Mouse (Mus musculus) kidney, postnatal 4 days (tissue): ENCODE results near the gene Chrna5.
A peak's percentile ranks its signal among the peaks of the same experiment; 100 is the strongest.

Experiments
- DNase-seq, 2 experiments: peaks; one replicate each; pipeline ENCODE4 v3.0.0; 2021; ENCODE audit warnings: mixed read lengths in 2 of 2

Gene Chrna5

DNA sequence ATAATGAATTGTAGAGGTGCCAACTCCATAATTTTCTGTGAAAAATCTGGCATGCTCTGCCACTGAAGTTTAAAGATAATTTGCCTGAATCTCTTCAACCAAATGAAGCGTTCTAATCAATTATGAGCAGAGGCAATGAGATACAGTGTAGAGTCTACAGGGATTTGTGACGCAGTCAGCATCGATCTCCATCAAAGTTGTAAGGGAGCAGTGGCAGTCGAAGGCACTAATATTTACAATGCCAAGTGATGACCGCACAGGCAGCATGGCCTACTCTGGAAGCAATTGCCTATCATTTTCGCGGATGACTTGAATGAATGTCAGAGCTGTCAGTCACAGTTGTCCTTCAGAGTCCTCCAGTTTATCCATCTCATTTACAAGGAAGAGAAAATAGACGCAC lies at the start of gene Chrna5:
Gene Chrna5 (plus strand): TSS at position 207 of the 400 bp plus-strand sequence.
- DNase-seq, result no peak

DNA sequence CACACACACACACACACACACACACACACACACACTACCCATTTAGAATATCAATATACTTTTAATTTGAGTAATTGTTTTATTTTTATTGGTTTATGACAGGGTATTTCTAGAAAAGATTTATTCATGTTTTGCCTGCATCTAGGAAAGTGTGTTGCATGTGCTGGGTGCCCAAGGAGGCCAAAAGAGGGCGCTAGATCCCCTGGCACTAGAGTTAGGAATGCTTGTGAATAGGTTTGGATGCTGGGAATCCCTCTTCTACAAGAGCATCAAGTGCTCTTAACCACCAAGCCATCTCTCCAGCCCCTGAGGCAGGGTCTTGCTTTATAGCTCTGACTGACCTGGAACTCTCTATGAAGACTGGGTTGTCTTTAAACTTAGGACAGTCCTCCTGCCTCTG lies 48.9 kb upstream of the Chrna5 start:
- DNase-seq, result peak; percentile 10 to 22

DNA sequence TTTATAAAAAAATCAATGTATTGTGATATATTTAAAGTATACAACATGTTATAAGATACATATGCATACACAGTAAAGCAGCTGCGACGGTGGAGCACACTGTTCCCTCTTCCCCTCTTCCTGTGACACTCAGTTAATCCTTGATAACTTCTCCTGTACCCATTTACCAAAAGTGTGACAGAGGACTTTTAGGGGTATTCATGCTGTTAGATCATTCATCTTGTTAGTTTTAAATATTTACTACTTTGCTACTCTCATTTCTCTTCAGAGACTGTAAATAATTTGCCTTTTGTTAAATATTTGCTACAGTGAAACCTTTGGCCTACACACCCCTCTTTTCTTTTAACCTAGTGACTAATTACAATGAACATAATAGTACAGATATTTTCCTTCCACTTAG lies 48.3 kb upstream of the Chrna5 start:
- no peak for DNase-seq

DNA sequence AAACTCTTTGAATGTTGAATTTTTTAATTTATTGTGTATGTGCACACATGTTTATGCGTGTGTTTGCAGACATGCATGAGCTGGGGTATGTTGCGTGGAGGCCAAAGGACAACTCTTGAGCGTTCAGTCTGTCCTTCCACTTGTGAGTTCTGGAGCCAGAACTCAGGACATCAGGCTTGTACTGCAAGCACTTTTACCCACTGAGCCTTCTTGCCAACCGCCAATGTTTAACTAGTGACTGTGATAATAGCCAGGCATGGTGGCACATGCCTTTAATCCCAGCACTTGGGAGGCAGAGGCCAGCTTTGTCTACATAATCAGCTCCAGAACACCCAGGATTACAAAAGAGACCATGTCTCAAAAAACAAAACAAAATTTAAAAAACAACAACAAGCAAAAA lies 38.6 kb upstream of the Chrna5 start:
- no peak for DNase-seq

DNA sequence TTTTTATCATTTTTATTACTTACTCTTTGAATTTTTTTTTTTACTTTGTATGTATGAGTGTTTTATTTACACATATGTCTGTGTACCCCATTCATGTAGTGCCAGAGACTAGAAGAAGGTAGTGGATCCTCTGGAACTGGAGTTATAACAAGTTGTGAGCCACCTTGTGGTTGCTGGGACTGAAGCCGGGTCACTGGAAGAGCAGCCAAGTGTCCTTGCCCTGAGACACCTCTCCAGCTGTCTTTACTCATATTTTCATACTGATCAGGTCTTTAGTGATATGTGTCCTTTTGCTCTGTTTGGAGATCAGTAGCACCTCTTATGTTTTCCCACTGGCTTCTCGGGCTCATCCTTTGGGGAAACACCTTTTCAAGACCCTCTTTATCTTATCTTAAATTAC lies 36.2 kb upstream of the Chrna5 start:
- no peak for DNase-seq

DNA sequence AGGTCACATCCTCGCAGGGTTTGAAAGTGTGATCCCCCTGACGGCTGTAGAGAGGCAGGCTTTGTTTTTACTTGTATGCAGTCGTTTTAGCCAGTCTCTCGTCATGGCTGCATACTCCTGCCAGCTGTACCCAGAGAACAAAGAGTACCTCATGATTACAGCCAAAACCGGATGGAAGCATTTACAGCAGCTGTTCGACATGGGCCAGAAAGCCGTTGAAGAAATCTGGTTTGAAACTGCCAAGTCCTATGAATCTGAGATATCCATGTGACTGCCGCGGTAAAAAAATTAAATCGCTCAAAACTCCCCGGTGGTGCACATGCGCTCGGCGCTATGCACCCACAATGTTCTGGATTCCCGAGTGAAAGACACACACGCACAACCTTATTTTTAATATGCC lies 34.4 kb upstream of the Chrna5 start:
- no peak for DNase-seq

DNA sequence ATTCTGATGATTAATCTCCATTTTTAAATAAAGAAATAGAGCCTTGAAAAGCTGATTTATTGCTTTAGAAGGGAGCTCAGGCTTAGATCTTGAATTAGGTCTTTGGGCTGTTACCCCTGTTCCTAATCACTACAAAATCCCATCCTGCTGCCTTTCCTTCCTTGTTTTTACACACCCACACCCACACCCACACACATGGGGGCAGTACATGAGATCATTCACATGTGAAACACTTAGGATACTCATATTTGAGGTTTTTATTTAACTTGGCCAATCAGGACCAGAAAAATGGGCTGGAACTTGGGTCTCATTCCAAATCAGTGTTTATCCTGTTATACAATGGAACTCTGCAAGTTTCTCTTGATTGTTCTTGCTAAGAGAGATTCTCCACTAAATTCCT lies 31.2 kb upstream of the Chrna5 start:
- no peak for DNase-seq

DNA sequence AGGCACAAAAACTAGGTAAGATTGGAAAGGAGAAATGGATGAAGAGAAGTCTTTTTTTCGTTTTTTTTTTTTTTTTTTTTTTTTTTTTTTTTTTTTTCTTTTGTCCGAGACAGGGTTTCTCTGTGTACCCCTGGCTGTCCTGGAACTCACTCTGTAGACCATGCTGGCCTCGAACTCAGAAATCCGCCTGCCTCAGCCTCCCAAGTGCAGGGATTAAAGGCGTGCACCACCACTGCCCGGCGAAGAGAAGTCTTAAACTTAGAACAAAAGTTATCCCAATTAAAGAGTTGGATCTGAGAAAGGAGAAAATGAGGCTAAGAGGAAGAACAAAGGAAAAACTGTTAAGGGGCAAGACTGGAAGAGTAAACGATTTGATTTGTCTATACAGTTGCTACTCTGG lies 30.5 kb upstream of the Chrna5 start:
- peak in 1 of 2 experiments; percentile 17 for DNase-seq

DNA sequence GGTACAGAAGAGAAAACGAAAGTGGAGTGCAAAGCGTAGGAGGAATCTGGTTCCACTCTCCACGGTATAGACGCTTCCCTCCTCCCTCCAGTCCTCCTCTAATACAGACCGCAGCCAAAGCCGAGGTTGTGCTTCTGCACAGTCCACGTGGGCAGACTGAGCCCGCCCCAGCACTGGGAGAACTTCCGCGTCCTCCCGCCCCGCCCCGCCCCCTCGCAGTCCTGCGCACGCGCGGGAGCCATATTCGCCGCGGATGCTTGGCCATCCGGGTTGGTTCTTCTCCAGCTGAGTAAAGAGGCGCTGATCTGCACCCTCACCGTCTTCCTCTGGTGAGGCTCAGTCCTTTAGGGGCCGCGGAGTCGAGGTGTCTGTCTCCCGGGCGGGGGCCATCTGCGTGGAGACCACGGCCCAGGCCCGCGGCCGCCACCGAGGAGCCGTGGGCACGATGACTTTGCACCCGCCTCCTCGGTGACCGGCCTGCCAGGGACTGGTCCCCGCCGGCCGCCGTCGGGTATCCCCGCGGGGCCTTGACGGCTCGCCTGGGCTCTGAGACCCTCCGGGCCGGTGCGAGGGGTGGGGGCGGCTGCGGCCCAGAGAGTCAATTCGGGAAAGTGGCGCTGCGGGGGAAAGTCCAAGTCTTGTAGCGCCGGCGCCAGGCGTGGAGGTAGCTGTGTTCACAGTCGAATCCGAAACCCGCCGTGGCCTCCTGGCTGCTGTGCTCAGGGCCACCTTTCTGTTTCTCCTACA lies 29.9 kb upstream of the Chrna5 start, which contains the start of the genes Psma4 and AY074887:
Gene Psma4 (plus strand): TSS at position 216 of the 747 bp plus-strand sequence.
Gene AY074887 (minus strand): TSS at position 424 of the 747 bp plus-strand sequence.
- DNase-seq, result peak; percentile 96 to 97

DNA sequence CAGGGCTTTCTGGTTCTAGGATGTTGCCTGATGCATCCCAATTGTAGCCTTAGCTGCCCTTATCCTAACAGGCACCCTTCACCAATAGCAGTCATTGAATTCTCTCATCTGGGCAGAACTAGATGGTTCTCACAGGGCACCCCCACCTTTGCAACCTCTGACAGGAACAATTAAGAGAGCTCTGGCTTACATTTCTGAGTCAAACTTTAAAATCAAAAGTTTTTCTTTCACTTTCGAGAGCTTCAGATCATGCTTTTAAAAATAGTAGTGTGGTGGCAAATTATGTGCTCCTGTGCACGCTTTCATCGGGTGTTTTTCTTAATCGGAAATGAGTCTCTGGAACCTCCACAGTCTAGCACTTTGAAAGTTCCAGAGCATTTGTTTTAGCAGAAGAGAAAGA lies 19.6 kb upstream of the Chrna5 start:
- DNase-seq, result no peak

DNA sequence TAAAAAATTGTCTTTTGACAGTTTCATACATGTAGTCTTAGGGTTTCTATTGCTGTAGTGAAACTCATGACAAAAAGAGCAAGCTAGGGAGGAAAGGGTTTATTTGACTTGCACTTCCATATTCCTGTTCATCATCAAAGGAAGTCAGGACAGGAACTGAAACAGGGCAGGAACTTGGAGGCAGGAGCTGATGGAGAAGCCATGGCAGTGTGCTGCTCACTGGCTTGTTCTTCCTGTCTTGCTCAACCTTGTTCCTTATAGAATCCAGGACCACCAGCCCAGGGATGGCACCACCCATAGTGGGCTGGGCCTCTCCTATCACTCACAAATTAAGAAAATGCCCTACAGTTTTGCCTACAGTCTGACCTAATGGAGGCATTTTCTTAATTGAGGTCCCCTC lies 17.0 kb upstream of the Chrna5 start:
- DNase-seq, result no peak

DNA sequence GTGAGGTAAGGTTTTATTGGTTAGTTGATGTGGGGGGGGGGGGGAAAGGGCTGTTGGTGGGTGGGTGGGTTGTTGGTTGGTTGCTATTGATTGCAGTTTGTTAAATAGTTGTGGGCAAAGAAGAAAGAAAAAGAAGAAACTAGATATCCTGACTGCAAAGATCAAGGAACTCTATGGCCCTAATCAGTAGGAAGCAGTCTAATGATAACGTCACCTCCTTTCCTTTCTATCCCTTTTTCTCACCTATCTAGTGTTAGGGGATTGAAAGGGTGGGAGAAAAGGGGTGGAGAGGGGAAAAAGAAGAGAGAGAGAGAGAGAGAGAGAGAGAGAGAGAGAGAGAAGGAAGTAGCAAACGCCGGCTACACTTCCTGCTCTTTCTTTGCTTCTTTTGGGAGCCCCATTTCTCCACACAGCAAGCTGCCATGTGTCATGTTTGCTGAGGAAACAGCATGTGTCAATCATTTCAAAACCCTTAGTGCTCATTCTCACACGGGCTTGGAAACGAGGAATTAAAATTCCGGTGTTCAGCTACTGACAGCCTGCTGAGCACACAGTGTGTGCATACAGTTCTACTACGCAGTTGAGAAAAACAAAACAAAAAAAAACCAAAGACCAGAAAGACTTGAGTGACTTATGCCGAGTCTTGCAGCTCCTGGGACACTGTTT lies 10.6 kb upstream of the Chrna5 start:
- no peak for DNase-seq

DNA sequence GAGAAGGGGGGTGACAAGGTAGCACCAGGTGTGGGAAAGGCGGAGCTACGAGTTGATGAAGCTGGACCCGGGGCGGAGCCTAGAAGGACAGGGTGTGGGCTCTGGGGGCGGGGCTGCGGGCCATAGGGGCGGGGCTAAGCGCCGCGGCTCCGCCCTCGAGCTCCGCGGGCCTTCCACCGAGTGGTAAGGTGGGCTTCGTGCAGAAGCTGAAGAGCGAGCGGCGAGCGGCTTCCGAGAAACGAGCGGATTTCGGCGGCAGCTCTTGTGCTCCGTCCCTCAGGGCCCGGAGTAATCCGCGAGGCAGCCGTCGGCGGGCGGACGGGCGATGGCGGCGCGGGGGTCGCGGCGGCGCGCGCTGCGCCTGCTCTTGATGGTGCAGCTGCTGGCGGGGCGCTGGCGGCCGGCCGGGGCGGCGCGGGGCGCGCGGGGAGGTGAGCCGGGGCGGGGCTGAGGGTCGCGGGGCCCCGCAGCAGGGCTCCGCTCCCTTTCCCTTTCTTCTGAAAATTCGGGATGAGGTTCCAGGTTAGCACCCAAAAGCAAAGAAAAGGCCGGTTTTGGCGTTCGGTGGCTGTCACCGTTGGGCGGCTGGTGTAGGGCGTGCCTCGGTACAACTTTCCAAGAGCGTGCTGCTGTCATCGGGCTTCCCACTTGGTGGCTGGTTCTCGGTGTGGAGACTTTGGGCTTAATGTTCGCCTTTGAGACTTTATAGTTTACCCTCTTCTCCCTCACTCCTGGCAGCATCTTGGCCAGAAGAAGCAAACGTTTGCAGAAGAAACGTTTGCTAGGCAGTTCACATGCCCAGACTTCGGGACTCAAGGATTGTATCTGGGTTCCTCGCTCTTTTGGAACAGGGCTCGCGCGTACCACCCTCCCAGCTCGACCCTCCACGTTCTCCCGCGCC lies 861 bp downstream of the Chrna5 start:
- peak; percentile 66 to 77 for DNase-seq

DNA sequence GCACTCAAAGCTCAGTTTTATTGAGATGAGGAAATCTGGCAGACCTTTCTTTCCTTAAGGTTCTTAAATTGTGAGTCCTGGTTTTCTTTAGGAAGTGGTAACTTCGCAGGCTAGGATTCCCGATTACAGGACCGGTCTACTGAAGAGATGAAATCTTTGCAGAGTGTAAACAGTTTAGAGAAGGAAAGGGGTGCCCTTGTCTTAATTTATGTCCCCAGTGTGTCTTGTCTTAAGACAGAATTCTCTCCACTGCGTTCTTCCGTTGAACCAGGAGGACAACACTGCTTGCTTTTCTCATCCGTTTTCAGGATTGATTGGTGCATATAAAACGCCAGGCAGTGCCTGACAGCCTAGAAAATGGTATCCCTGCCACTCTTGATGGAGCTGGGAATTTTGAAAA lies 1.7 kb downstream of the Chrna5 start:
- no peak for DNase-seq

DNA sequence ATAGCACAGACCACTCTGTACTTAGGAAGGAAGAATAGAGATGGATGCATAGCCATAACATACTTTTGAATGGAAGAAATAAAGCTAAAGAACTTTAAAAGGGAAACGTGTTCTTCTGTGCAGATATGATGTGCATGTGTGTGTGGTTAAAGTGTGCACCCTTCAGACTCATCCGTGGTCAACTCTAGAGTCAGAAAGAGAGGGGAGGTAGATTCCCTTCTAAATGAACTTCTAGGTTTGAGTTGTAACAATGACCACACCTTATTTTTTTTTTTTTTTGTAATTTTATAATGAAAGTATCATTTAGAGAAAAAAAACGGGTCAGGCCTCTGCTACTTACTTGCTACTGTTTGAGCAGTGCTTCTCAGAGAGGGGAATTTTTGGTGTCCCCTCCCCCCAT lies 9.7 kb downstream of the Chrna5 start:
- DNase-seq, result no peak

DNA sequence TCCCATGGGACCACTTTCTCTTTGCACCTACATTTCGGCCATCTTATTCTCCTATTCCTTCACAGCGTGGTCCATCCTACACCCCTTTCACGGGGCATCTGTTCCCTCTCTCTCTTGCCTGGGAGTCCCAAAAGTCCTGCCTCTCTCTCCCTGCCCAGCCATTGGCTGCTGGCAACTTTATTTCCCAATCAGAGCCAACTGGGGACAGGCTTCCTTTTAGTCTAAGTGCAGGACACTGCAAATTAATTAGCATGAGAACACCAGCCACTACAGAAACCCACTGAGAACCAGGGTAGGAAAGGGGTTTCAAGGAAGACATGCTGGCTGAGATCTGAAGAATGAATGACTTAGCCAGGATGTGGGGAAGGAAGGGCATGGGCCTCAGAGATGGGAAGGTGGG lies 13.7 kb downstream of the Chrna5 start:
- DNase-seq, result no peak

DNA sequence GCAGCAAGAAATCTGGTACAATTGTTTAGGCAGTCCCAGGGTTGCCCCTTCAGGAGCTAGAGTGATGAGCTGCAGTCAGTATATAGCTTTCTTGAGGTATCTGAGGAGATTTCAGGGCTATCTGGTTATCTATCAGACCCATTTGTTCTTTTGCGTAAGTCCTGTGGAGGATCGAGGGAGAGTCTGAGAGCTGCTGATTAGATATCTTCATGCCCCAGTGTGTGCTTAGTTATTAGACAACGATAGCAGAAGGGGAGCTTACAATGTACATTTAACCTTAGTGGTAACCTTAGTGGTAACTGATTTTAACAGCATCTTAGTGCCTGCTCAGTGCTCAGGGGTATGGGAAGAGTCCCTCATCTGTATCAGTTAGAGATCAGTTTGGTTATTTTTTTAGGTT lies 15.0 kb downstream of the Chrna5 start:
- DNase-seq, result no peak

DNA sequence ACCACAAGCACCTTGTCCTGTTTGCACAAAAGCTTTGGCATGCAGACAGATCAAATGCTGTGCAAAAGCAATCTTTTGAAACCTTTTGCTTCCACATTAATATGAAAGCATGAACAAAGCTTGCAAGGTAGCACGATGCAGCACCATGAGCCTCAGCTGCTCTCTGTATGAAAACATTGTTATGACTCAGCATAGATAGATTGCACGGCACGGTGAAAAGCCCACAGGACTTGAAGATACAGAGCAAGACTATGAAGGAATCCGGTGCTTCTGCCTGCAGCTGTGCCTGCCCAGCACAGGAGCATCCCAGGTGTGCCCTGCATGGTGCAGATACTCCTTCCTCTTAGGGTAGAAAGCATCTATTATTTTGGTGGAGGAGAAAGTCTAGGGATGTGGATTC lies 22.9 kb downstream of the Chrna5 start:
- no peak for DNase-seq

DNA sequence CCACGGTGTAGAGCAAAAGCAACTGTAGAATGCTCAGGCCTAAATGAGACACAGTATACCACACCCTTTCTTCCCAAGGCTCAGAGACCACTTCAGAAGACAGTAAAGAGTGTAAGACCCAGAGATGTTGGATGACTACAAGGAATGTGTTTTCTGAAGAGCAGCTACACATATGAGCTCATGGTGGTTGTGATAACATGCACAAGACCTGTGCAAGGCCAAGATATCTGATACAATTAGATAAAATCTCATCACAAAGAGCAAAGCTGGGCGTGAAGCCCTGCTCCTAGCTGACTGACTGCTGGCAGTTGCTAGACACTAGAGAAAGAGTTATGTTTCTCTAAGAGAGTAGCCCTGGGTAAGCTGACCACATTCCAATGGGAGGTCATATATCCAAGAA lies 29.0 kb downstream of the Chrna5 start:
- DNase-seq, result no peak

DNA sequence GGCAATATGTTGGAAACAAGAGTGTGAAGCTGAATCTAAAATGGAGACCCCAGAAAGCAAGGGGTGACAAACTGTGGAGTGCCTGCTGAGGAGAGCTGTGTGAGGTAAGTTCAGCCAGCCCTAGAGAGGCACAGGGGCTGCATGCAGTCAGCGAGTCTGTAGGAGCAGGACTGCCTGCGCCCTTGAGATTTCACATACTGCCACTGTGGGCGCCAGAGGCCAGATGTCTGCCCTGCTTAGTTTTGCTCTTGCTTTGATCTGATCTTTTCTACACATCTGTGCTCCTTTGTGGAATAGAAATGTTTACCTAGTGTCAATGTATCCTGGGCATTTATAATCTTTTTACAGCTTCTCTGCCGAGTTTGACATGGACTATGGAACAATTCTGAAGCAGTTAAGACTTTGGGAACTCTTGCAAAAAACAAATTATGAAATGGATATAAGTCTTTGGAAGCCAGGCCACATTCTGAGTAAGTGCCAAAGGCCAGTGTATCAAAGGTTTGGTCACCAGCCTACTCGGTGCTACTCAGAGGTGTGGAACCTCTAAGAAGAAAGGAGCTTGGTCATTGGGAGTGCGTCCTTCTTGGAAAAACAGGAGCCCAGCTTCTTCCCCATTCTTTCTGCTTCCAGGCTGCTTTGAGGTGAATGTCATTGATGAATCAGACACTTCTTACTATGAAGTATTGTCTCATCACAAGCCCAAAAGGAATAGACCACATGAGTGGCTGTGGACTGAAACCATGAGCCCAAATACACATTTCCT lies 30.1 kb downstream of the Chrna5 start:
- peak in 1 of 2 experiments; percentile 18 for DNase-seq

DNA sequence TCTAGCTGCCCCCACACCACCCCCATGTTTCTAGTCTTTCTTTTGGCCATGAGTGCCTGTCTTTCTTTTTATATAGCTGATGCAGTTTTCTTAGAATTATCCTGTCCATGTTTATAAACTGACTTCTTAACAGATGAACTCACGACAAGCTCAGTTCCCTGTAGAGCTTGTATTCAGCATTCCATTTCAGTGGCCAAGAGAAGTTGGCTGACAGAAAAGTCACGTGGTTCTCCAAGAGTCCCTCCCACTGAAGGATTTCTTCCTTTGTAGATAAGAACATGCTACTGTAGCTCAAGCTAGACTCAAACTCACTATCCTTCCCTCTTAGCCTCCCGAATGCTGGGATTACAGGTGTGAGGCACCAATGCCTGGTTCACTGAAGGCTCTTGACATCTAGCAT lies 36.2 kb downstream of the Chrna5 start:
- DNase-seq, result no peak

DNA sequence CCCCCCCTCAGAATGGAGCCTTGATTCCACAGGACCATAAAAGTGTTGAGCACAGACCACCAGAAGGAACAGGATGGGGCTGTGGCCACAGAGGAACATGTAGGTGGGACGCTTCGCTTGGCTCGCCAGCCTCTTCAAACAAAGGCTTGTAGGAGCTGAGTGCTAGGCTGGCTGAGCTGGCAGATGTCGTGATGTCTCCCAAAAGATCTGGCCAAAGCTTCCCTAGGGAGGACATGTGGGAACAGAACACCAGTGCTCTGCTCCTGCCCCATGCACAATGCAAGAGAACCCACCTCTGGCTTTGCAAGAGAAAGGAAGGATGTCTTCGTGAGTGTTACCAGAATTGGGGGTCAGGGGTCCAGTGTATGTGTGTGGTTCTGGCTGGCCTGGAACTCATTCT lies 42.6 kb downstream of the Chrna5 start:
- no peak for DNase-seq
